Mouse (Mus musculus): Measurements from ENCODE around the gene 6430571L13Rik. TPM values are rescaled to one million over a fixed set of nuclear protein-coding genes. Genes with fewer than 3 reads are reported as not detected.

Gene 6430571L13Rik
- polyA plus RNA-seq, 1 experiment from 2014 or later: 2.0 TPM

GRCm38 (mm10) chr9:107398968-107399367, 58.6 kb downstream of the 6430571L13Rik start:
- peak overlapping the region; percentile 74 for H3K4me3 ChIP-seq (ENCODE audit: low read depth, low read length)
- H3K9me3 ChIP-seq (ENCODE audit: control insufficient read depth, low read length): no peaks in the 10 kb centered on the region
- peak overlapping the region; percentile 99 for H3K4me2 ChIP-seq (ENCODE audit: low read depth)
- H3K9ac ChIP-seq (ENCODE audit: low read length): no peak overlapping the region; the same call in 1 of the 2 replicates
- peaks cover 9% of the 10 kb centered on the region for H3K4me1 ChIP-seq (ENCODE audit: control insufficient read depth, insufficient read depth, low read length)
- H3K27ac ChIP-seq (ENCODE audit: low read depth, low read length): no peak overlapping the region
- peaks cover 41% of the 10 kb centered on the region for H3K27me3 ChIP-seq (ENCODE audit: control insufficient read depth, insufficient read depth, low read length)
- ATAC-seq (ENCODE audit: insufficient read depth, low FRiP score, low TSS enrichment) (no peak), DNase-seq (ENCODE audit: low spot score) (no peak)
- 22% methylated on average over 11 of the region's 11 CpGs for WGBS
- H3K36me3 ChIP-seq (ENCODE audit: control insufficient read depth, insufficient read depth, low read length): no peaks in the 10 kb centered on the region

GRCm38 (mm10) chr9:107399491-107399971, 59.1 kb downstream of the 6430571L13Rik start, which contains the start of gene Cacna2d2:
TSS of gene Cacna2d2 (plus strand) at chr9:107399612.
- Histone ChIP-seq H3K4me3 (ENCODE audit: low read depth, low read length) (peak within 1 kb of the TSS; percentile 74), H3K27me3 (ENCODE audit: control insufficient read depth, insufficient read depth, low read length) (peaks cover 41% of the 10 kb centered on the region), H3K9me3 (ENCODE audit: control insufficient read depth, low read length) (no peaks in the 10 kb centered on the region), H3K4me2 (ENCODE audit: low read depth) (peak within 1 kb of the TSS; percentile 99), H3K9ac (ENCODE audit: low read length) (peak within 1 kb of the TSS; percentile 80), H3K4me1 (ENCODE audit: control insufficient read depth, insufficient read depth, low read length) (peaks cover 9% of the 10 kb centered on the region), H3K36me3 (ENCODE audit: control insufficient read depth, insufficient read depth, low read length) (no peaks in the 10 kb centered on the region), H3K27ac (ENCODE audit: low read depth, low read length) (0 out of 2 replicates have a peak within 1 kb of the TSS, but pooled peaks have one; percentile 4)
- DNase-seq (ENCODE audit: low spot score): peak; percentile 80
- 1% methylated on average over 30 of the region's 54 CpGs for WGBS
- peak; percentile 70 for ATAC-seq (ENCODE audit: insufficient read depth, low FRiP score, low TSS enrichment)

GRCm38 (mm10) chr9:107400060-107400511, 59.7 kb downstream of the 6430571L13Rik start:
- H3K27me3 ChIP-seq (ENCODE audit: control insufficient read depth, insufficient read depth, low read length): peaks cover 41% of the 10 kb centered on the region
- H3K9ac ChIP-seq (ENCODE audit: low read length): peak overlapping the region; percentile 80
- H3K4me2 ChIP-seq (ENCODE audit: low read depth): peak overlapping the region; percentile 99
- peaks cover 9% of the 10 kb centered on the region for H3K4me1 ChIP-seq (ENCODE audit: control insufficient read depth, insufficient read depth, low read length)
- ATAC-seq (ENCODE audit: insufficient read depth, low FRiP score, low TSS enrichment): peak; percentile 58
- H3K27ac ChIP-seq (ENCODE audit: low read depth, low read length): 0 out of 2 replicates have a peak overlapping the region, but pooled peaks have one; percentile 4
- no peaks in the 10 kb centered on the region for H3K36me3 ChIP-seq (ENCODE audit: control insufficient read depth, insufficient read depth, low read length)
- 1% methylated on average over 26 of the region's 45 CpGs for WGBS
- H3K4me3 ChIP-seq (ENCODE audit: low read depth, low read length): peak overlapping the region; percentile 74
- DNase-seq (ENCODE audit: low spot score): peak; percentile 53
- no peaks in the 10 kb centered on the region for H3K9me3 ChIP-seq (ENCODE audit: control insufficient read depth, low read length)

DNA sequence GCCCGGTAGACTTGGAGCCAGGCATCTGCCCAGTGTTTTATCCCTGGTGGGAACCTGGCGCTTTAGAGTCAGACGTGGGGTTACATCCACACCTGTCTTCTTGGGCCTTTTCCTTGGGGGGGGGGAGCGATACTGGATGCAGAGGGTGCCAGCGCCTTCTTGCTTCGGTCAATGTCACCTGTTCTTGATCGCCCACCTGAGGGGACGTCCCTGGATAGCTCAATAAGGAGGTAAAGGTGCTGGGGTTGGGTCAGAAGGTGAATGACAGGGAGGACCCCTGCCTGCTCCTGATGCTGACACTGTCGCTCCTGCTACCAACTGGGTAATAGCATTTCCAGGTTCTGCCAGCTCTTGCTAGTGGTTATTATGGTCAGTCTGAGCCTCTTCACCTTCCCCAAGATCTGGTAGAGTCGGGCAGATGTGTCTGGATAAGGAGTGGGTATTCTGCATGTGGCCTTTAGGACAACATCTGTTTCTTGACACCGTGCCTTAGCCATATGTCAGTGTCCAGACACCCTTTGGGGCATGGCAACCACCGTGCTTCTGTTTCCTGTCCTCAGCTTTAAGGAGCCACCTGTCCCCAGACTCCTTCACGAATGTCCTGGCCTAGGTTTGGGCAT, 60.4 kb downstream of the 6430571L13Rik start:
- Histone ChIP-seq H3K9ac (ENCODE audit: low read length) (peak overlapping the region; percentile 80), H3K4me1 (ENCODE audit: control insufficient read depth, insufficient read depth, low read length) (peaks cover 9% of the 10 kb centered on the region), H3K4me2 (ENCODE audit: low read depth) (peak overlapping the region; percentile 99), H3K27ac (ENCODE audit: low read depth, low read length) (no peak overlapping the region), H3K9me3 (ENCODE audit: control insufficient read depth, low read length) (no peaks in the 10 kb centered on the region), H3K36me3 (ENCODE audit: control insufficient read depth, insufficient read depth, low read length) (no peaks in the 10 kb centered on the region), H3K27me3 (ENCODE audit: control insufficient read depth, insufficient read depth, low read length) (peaks cover 41% of the 10 kb centered on the region), H3K4me3 (ENCODE audit: low read depth, low read length) (peak overlapping the region; percentile 74)
- DNase-seq (ENCODE audit: low spot score) (no peak), ATAC-seq (ENCODE audit: insufficient read depth, low FRiP score, low TSS enrichment) (no peak)
- 14% methylated on average over 13 of the region's 13 CpGs for WGBS

Other genes starting within 250 kb of the 6430571L13Rik start
- 5.5 and 5.8 TPM in 2 replicates for gene Dock3, start 108.7 kb upstream of the 6430571L13Rik start, polyA plus RNA-seq (2014; fragmentation: Nextera tagmentation; extraction: Ambion mirVana)
- gene Mapkapk3, start 50.7 kb upstream of the 6430571L13Rik start, polyA plus RNA-seq (2014; fragmentation: Nextera tagmentation; extraction: Ambion mirVana): 3.6 and 4.8 TPM in 2 replicates
- 5.1 and 6.4 TPM in 2 replicates for gene Cish, start 44.6 kb upstream of the 6430571L13Rik start, polyA plus RNA-seq (2014; fragmentation: Nextera tagmentation; extraction: Ambion mirVana)
- 11.1 and 12.4 TPM in 2 replicates for gene Hemk1, start 2.3 kb upstream of the 6430571L13Rik start, polyA plus RNA-seq (2014; fragmentation: Nextera tagmentation; extraction: Ambion mirVana)
- 1.4 and 1.8 TPM in 2 replicates for gene Cacna2d2, start 59.0 kb downstream of the 6430571L13Rik start, polyA plus RNA-seq (2014; fragmentation: Nextera tagmentation; extraction: Ambion mirVana)
- gene Tmem115, start 193.3 kb downstream of the 6430571L13Rik start, polyA plus RNA-seq (2014; fragmentation: Nextera tagmentation; extraction: Ambion mirVana): 47.0 and 47.2 TPM in 2 replicates
- 19.7 and 21.9 TPM in 2 replicates for gene Cyb561d2, start 201.6 kb downstream of the 6430571L13Rik start, polyA plus RNA-seq (2014; fragmentation: Nextera tagmentation; extraction: Ambion mirVana)
- gene Nprl2, start 201.6 kb downstream of the 6430571L13Rik start, polyA plus RNA-seq (2014; fragmentation: Nextera tagmentation; extraction: Ambion mirVana): 45.8 and 48.9 TPM in 2 replicates
- gene Zmynd10, start 206.7 kb downstream of the 6430571L13Rik start, polyA plus RNA-seq (2014; fragmentation: Nextera tagmentation; extraction: Ambion mirVana): 0.65 and 1.3 TPM in 2 replicates
- 38.5 and 41.3 TPM in 2 replicates for gene Rassf1, start 211.0 kb downstream of the 6430571L13Rik start, polyA plus RNA-seq (2014; fragmentation: Nextera tagmentation; extraction: Ambion mirVana)
- 91.0 and 93.0 TPM in 2 replicates for gene Tusc2, start 222.7 kb downstream of the 6430571L13Rik start, polyA plus RNA-seq (2014; fragmentation: Nextera tagmentation; extraction: Ambion mirVana)
- 124 and 128 TPM in 2 replicates for gene Hyal2, start 227.3 kb downstream of the 6430571L13Rik start, polyA plus RNA-seq (2014; fragmentation: Nextera tagmentation; extraction: Ambion mirVana)
- gene Hyal1, start 236.3 kb downstream of the 6430571L13Rik start, polyA plus RNA-seq (2014; fragmentation: Nextera tagmentation; extraction: Ambion mirVana): 3.3 and 4.0 TPM in 2 replicates
- 15.1 and 15.5 TPM in 2 replicates for gene Naa80, start 238.3 kb downstream of the 6430571L13Rik start, polyA plus RNA-seq (2014; fragmentation: Nextera tagmentation; extraction: Ambion mirVana)
- gene Hyal3, start 240.2 kb downstream of the 6430571L13Rik start, polyA plus RNA-seq (2014; fragmentation: Nextera tagmentation; extraction: Ambion mirVana): 0.24 and 0.30 TPM in 2 replicates
- gene Ifrd2, start 247.0 kb downstream of the 6430571L13Rik start, polyA plus RNA-seq (2014; fragmentation: Nextera tagmentation; extraction: Ambion mirVana): 35.2 and 39.0 TPM in 2 replicates

Measured in neural tube, embryonic 11.5 days (tissue).